Mouse (Mus musculus) c-Kit-negative CD71-positive TER-119-positive erythroid progenitor cells, embryonic 14.5 days (primary cell): ENCODE measurements at regions not wholly inside any gene's neighbourhood (a gene's known extent, or its start where the extent isn't known, plus 50 kb on each side); places are given as distances from the start of the nearest gene placed in this dataset.

Experiments
- DNase-seq: peaks from one replicate; pipeline ENCODE4 v3.0.0-alpha.2; 2013; ENCODE audit warnings: low read depth, low spot score

DNA sequence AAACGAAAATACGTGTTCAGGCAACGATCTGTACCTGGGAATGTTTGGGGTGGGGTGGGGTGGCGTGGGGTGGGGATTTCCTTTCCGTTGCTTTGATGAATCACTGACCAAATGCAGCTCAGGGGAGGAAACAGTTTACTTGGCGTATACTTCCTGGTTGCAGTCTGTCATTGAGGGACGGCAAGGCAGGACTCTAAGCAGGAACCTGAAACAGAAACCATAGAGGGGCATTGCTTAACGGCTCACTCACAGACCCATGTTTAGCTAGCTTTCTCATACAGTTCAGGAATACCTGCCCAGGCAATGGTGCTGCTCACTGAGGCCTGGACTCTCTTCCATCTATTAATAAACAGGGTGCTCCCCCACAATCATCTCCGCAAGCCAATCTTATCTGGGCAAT is 55.1 kb upstream of the Smox start:
- DNase-seq, result no peak

DNA sequence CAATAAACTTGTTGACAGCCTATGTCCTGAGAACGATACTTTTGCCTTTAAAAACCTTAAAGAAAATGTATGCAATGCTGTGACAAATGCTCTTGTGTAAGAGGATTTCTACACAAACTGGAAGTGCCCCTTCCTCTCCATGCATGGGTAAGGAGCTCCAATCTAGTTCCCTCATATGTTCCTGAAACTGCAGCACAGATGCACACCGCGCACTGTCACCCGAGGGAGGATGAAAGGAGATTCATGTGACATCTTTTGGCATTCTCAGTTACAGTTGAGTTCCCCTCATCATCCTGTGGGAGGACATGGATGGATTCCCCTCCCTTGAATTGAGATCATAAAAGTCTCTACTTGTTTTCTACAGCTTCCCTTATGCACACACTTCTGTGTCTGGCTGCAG is 60.8 kb upstream of the Smox start:
- no peak for DNase-seq

- no peak for DNase-seq
Measured at GRCm38 (mm10) chr2:131428089-131428488, 63.2 kb upstream of the Smox start.

DNA sequence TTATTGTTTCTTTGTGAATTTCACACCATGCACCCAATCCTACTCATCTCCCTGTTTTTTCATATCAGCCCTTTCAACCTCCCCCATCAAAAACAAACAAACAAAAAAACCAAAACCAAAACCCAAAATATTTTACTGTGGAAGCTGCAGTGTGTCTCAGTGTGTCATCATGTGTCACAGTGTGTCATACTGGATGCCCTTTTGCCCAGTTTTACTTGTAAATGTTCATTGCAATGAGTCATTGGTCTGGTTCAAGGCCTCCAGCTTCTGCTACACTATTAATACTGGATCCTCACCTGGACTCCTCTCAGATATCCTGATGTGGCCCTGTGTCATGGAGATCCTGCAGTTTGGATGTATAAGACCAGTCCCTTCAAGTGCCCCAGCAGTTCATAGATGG is 64.4 kb upstream of the Smox start:
- no peak for DNase-seq

- no peak for DNase-seq
Measured at GRCm38 (mm10) chr2:131423616-131424320, 67.5 kb upstream of the Smox start.

DNA sequence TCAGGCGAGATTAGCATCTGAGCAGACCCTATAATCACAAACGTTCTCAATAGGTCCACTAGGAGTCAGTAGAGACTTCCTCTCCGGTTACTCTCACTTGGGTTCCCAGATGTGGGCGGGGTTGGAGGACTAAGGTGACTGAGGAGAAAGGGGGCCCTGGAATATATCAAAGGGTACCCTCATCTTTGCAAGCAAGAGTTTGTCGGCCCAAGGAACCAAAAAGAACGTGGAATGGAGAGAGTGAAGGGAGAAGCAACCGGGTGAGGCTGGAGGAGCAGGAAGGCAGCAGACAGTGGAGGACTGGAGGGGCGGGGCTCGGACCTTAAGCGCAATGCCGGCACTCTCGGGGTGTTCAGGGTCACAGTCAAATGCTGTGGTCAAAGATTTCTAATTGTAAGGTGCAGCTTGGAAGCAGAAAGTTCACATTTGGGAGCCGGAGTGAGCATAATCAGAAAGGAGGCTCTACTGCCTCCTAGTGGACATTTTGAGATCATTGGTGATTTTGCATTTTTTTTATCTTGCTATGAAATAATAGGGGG is 68.3 kb upstream of the Smox start:
- DNase-seq, result peak; percentile 46

GRCm38 (mm10) chr2:131418130-131418529 is 65.4 kb upstream of the Rnf24 start:
- DNase-seq, result no peak

DNA sequence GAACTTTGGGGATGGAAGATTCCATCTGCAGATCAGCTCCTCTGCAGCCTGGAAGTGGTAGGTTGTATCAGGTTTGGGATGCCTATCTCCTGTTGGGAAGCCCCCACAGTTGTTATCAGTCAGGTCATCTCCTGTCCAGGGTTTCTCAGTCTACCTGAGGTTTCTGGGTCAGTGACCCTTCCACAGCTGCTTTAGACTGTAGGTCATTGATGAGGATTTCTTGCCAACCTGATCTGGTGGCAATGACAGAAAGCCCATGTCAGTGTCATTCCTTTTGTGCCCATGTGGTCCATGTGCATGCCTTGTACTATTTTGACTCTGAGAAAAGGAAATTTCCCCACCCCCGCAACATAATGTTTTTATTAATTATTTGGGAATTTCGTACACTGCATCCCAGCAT is 64.8 kb upstream of the Rnf24 start:
- DNase-seq, result no peak

GRCm38 (mm10) chr2:131416482-131416881 is 63.8 kb upstream of the Rnf24 start:
- DNase-seq, result no peak

DNA sequence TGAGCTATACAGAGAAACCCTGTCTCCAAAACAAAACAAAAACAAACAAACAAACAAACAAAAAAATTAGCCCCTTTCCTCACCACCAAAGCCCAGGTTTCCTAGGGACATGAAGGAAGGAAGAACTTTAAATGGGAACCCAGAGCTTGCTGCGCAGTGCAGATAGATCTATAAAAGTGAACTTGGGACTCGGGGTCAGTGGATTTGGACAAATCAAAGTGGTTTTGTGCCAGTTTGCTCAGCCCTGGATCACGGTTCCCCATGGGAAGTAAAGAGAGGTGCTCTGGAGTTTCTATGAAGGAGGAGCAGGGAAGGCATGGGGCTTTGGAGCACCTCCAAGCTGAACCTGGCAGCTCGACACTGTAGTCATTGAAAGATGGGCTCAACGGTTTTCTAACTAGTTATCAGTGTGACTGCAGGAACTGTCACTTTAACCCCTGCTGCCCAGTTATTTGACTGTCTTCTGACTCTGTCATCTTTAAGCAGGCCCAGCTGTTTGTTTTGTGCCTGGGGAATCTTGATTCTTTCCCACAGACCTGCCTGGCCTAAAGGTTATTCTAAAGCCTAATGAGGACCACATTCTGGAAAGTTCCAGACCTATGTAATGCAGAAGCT is 58.3 kb upstream of the Rnf24 start:
- DNase-seq, result no peak

GRCm38 (mm10) chr2:131407337-131407736 is 54.6 kb upstream of the Rnf24 start:
- DNase-seq, result no peak

- no peak for DNase-seq
Measured at GRCm38 (mm10) chr2:131404218-131404555, 51.5 kb upstream of the Rnf24 start.

DNA sequence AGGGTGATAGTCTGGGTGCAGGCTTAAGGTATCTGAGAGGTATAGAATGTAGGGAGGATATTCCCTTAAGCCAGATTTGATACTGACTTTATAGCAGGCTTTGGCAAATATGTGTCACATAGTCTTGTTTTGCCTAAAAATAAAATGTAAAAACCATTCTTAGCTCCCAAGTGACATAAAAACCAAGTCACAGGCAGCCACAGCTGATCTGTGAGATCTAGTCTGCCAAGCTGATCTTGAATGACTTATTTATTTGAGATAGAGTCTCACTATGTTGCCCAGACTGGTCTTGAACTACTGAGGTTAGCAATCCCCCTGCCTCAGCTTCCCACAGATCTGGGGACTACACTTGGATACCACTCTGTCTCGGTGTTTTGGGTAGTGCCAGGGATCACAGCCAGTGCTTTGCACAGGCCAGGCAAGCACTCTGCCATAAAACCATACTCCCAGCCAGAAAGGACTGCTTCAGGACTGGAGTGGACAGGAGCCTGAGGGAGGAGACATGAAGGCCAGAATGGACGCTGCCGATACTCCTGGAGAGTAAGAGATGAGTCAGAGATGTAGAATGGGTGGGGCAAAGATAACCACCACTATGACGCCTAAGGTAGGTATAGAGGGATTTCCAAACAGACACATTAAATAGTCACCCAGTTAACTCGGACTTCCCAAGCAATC is 51.0 kb upstream of the Rnf24 start:
- DNase-seq, result no peak
